Mouse (Mus musculus): Measurements from ENCODE around the gene Trdn.

The Trdn gene

DNA sequence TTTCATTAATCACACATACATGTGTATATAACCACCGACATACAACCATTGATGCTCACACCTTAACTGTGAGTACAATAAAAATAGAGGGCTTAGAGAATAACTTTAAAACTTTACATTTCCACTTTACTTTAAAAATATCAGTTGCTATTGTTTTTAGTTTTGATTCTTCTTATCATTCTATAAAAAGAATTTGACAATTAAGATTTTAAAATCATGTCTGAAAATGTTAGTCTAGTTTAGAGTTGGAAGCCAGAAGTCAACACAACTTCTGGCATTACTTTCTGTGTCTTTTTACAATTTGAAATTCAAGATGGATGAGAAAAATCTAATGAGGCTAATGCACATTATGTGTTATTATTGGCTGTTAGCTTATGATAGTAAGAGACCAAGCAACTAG is at the start of gene Trdn:
Trdn (plus strand) TSS at position 301 of the 400 bp plus-strand sequence.
- no peak for DNase-seq (ENCODE audit: low spot score)

DNA sequence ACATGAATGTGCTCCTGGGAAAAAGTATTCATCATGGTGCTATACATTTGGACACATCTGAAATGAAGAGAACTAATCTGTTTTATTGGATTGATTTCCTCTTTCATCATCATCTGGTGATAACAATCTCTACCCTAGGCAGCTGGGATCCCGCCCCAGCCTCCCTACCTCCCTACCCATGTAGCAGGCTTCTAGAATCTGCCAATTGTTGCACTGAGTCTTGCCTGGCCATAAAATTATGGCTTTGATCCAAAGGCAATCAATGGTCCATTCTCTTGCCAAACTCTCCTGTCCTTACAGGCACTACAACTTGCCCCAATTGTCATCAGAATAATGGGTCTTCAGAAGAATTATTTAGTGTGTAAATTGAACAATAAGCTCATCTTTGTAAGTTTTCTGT is 19.6 kb upstream of the Trdn start:
- no peak for DNase-seq (ENCODE audit: low spot score)

- DNase-seq (ENCODE audit: low spot score) = no peak
Measured at GRCm38 (mm10) chr10:33065566-33065965, 14.8 kb upstream of the Trdn start.

GRCm38 (mm10) chr10:33073126-33073525 is 7.2 kb upstream of the Trdn start:
- DNase-seq (ENCODE audit: low spot score) = no peak

- DNase-seq (ENCODE audit: low spot score) = no peak
Measured at GRCm38 (mm10) chr10:33082151-33082844, 1.9 kb downstream of the Trdn start.

DNA sequence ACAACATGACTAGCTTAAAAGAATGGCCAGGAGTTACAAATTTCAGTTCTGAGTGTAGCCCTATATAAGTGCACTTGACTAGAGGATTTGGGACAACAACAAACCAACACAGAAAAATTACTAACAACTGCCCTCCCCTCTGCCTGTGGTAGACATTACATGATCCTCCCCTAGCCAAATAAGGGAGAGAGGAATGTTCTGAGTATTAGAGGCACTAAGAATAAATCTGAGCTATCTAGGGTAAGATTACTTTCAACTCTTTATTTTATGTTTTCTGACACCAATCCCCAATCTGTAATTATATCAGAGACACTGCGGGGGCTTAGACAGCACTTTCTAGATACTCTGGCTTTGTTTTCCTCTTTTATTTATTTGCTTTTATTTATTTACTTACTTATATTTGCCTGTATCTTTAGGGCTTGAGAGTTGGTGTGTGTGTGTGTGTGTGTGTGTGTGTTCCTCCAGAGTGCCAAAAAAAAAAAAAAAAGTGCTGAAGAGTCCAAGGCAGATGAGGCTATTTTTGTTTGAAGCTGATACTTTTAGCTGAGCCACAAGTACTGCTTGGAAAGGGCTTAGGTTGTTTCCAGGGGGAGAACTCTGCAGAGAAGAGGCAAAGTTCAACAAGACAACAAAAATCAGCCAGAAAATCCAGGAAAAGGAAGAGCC is 2.7 kb downstream of the Trdn start:
- no peak for DNase-seq (ENCODE audit: low spot score)

GRCm38 (mm10) chr10:33083627-33084158 is 3.3 kb downstream of the Trdn start:
- no peak for DNase-seq (ENCODE audit: low spot score)

DNA sequence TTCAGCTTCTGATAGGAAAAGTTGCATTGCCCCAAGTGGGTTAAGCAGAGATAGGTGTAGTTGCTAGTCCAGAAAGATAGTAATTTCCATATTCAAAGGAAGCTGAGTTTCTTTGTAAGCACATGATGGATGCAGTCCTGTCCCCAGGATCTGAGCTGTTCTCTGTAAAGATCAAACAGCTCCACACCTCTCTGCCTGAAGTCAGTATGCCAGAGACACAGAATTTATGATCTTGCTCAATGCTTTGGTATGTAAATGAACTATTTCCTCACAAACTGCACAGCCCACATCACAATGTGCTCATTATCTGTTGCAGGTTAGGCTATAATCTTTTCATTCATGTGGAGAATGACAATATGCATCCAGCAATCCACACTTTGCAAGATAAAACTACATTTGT is 8.0 kb downstream of the Trdn start:
- no peak for DNase-seq (ENCODE audit: low spot score)

GRCm38 (mm10) chr10:33092400-33092799 is 12.0 kb downstream of the Trdn start:
- no peak for DNase-seq (ENCODE audit: low spot score)

DNA sequence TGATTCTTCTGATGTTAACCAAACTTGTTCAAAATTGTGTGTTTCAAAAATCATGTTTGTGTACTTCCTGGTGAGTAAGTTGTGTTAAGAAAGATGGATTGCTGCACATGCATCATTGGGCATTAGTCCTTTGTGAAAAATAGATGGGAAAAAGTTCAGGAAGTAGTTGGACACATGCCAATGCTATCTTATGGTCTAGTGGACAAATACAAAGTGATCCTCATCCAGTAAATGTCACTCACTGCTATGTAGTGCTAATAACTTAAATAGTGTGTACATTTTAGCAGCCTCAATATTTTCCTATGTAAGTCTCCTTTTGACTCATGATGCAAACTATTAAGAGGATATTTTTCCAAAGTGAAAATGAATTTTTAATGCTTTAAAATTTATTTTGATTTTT is 27.6 kb downstream of the Trdn start:
- DNase-seq (ENCODE audit: low spot score) = no peak

DNA sequence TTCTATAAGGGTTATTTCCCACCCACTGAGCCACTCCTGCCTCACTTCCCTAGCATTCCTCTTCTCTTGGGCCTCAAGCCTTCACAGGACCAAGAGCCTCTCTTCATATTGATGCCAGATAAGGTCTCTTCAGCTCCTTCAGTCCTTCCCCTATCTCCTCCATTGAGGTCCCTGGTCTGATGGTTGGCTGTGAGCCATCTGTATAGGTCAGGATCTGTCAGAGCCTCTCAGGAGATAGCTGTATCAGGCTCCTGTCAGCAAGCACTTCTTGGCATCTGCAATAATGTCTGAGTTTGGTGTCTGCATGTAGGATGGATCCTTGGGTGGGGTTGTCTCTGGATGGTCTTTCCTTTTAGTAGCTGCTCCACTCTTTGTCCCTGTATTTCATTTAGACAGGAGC is 42.7 kb downstream of the Trdn start:
- DNase-seq (ENCODE audit: low spot score) = no peak

- no peak for DNase-seq (ENCODE audit: low spot score)
Measured at GRCm38 (mm10) chr10:33144911-33145310, 64.6 kb downstream of the Trdn start.

DNA sequence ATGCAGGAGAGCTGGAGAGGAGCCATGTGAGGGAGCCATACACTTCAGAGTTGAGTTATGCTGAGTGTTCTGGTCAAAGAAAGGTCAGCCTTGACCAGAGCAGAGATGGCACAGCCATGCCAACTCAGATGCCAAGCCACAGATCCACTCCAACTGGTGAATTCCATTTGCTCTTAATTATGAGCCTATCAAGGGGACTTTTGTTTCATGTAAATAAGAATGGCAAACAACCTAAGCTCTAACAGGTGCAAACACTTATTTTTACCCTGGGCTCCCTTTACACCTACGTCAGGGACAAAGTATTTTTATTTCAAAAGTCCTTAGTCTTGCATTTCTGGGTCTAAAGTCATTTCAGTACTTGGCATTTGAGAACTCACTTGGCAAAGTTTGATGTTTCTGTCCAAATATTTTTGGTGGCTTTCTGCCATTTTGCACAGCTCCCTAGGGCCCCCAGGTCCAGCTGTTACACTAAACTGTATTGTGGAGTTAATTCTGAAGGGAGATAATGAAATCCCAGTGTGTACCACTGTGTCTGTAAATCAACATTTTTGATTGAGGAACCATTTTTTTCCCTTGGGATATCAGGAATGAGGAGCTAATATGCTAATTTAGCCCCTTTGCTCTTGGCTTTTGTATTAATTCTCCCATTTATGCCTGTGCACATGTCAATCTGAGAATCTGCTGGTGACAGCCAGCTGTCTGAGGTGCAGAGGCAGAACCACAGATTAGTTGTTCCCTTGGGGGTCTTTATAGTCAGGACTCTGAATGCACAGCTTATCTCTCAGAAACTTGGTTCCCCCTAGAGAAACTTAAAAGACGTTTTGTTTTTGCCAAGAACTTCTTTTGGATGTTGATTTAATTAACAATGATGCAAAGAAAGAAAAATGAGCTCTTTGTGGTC is 99.6 kb downstream of the Trdn start:
- no peak for DNase-seq (ENCODE audit: low spot score)

DNA sequence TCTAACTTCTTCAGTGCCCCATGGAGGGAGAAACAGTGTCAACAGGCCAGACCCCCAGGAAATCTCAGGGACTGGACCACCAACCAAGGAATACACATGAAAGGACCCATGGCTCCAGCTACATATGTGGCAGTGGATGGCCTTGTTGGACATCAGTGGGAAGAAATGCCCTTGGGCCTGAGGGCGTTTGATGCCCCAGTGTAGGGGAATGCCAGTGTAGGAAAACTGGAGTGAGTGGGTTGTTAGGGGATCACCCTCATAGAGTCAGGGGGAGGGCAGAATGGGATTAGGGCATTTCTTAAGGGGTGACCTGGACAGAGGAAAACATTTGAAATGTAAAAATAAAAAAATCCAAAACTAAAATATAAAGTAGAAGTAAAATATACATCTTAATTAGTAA is 108.7 kb downstream of the Trdn start:
- no peak for DNase-seq (ENCODE audit: low spot score)

DNA sequence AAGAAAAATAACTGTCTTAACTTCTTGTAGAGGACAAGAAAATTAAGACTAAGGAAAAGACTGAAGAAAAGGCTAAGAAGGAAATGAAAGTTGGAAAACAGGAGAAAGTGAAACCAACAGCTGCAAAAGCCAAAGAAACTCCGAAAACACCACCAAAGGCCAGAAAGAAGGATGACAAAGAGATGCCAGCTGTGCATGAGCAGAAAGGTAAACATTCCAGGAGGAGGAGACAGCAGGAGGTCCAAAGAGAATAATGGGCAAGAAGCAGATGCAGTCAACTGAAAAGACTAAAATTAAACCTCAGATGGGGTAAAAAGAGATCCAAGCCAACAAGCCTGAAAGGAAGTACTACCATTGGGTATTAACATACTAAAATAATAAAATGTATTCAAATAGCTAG is 115.6 kb downstream of the Trdn start:
- DNase-seq (ENCODE audit: low spot score) = no peak

DNA sequence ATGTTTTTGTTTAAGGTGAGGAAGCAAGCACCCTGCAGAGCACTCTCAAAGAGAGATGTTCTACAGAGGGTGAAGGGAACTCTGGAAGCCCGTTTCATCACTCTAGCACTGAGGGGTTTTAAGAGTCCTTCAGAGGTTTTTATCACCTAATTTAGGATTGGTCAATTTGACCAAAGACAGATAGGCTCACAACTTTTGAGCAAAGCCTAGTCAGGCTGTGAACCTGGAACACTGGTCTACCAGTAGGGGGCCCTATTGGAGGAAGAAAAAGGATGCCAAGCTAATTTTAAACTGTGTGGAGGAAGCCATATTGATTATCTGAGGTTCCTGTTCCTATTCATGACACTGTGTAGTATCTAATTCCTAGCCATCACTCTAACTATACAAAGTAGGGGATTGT is 117.9 kb downstream of the Trdn start:
- no peak for DNase-seq (ENCODE audit: low spot score)

DNA sequence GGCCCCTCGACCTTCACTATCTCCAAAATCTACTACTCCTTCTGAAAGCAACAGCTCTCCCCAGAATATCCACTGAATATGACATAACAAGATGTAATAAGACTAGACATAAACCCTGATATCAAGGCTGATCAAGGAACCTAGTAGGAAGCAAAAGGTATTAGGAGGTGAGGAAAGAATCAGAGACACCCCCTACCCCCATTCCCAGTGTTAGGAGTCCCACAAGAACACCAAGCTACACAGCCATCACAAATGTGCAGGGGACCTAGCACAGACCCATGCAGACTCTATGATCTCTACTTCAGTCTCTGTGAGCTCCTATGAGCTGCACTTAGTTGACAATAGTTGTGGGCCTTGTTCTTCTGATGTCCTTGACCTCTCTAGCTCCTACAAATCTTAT is 130.1 kb downstream of the Trdn start:
- no peak for DNase-seq (ENCODE audit: low spot score)

DNA sequence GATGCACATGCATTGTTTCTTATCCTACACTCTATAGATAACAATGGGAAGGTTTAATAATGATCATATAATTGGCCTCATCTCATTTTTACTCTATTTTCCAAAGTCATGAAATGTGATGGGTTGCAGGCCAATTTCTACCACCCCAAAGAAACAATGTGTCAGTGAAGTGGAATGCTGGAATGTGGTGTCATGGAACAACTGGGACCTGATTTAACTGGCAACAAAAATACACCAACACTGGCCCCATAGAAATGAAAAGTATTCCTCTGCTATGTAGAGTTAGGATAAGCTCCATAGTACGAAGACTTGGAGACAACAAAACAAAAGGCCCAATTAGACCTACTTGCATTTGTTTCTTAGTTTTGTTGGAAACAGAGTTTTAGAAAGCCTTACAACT is 173.6 kb downstream of the Trdn start:
- no peak for DNase-seq (ENCODE audit: low spot score)

DNA sequence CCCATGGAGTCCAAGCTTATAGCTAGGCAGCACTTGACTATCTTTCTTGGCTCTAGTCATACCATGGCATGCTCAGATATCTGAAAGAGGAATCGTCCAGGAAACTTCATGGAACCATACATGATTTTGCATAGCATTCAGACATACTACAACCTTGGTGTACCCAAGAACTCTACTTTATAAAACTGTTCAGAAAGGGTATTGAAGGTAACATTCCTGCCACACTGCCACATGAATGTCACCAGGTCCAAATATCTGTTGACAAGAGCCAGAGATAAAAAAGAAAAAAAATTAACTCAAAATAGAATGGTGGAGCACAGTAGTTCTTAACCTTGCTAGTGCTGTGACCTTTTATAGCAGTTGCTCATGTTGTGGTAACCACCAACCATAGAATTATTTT is 175.8 kb downstream of the Trdn start:
- no peak for DNase-seq (ENCODE audit: low spot score)

- DNase-seq (ENCODE audit: low spot score) = peak; percentile 47
Measured at GRCm38 (mm10) chr10:33304982-33305381, 224.6 kb downstream of the Trdn start.

- DNase-seq (ENCODE audit: low spot score) = no peak
Measured at GRCm38 (mm10) chr10:33353026-33353425, 272.7 kb downstream of the Trdn start.

GRCm38 (mm10) chr10:33366521-33366920 is 286.2 kb downstream of the Trdn start:
- DNase-seq (ENCODE audit: low spot score) = no peak

GRCm38 (mm10) chr10:33370534-33370933 is 290.2 kb downstream of the Trdn start:
- DNase-seq (ENCODE audit: low spot score) = no peak

Data from layer of hippocampus, adult 11-12 months (tissue).